In the genomic region with DNA sequence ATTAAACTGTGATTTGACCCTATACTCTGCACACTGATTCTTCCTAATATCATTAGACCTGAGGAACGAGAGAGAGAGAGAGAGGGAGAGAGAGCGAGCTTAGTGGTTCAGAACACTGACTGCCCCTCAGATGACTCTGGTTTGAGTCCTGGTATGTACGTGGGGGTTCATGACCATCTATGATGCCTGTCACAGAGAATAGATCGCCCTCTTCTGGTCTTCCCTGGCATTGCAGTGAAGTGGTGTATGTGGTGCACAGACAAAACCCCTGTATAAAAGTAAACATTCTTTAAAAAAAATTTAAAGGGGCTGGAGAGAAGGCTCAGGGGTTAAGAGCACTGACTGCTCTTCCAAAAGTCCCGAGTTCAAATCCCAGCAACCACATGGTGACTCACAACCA, we compare ENCODE assay signal across 8 mouse cellular contexts.
DNase-seq lines count a peak whose midpoint lies in the region; ATAC-seq and TF ChIP-seq lines count a peak whose summit lies in the region.

No protein-coding gene starts in this region.

- WGBS in hindbrain, embryonic 10.5 days: 42% methylated on average over 5 of the region's 5 CpGs
- WGBS in hindbrain, embryonic 16.5 days: 42% methylated on average over 5 of the region's 5 CpGs
- WGBS in midbrain, embryonic 16.5 days: 46% methylated on average over 5 of the region's 5 CpGs

- H3K9ac ChIP-seq in hindbrain, embryonic 16.5 days (ENCODE audit: low read depth, low read length): no peak overlapping the region
- H3K9ac ChIP-seq in ES-Bruce4 (ENCODE audit: low read depth, poor library complexity, severe bottlenecking): no peak overlapping the region
- no peak overlapping the region for H3K9ac ChIP-seq in midbrain, embryonic 16.5 days (ENCODE audit: low read depth, low read length)

- TF ChIP-seq CTCF in ES-Bruce4 (IDR thresholded peaks at IDR 0.05; ENCODE audit: low read depth, low read length): peak; percentile 44
- peak; percentile 79 for TF ChIP-seq CTCF in layer of hippocampus, adult 2 months (conservative IDR thresholded peaks at IDR 0.05)

- peak; percentile 69 for DNase-seq in hindbrain, embryonic 10.5 days (ENCODE audit: low spot score)
- peak; percentile 40 to 41 for DNase-seq in frontal cortex, postnatal 36 days (ENCODE audit: low spot score in 2 of 2)
- peak in 1 of 2 experiments; percentile 67 for DNase-seq in layer of hippocampus, adult 2 months (ENCODE audit: low spot score in 2 of 2)
- DNase-seq in urinary bladder, adult 18-20 months (ENCODE audit: low spot score in 2 of 2): no peak

- H3K27ac ChIP-seq in hindbrain, embryonic 10.5 days: no peak overlapping the region
- no peak overlapping the region for H3K27ac ChIP-seq in hindbrain, embryonic 16.5 days (ENCODE audit: low read depth, low read length)
- H3K27ac ChIP-seq in ES-Bruce4 (ENCODE audit: insufficient read depth, low read length): no peak overlapping the region
- H3K27ac ChIP-seq in layer of hippocampus, adult 2 months: no peak overlapping the region
- H3K27ac ChIP-seq in midbrain, embryonic 16.5 days (ENCODE audit: low read length): no peak overlapping the region

- TF ChIP-seq POLR2A in ES-Bruce4 (IDR thresholded peaks at IDR 0.05; ENCODE audit: insufficient read depth, low read length): no peak

- no peak for ATAC-seq in hindbrain, embryonic 16.5 days
- ATAC-seq in cerebellum, adult (ENCODE audit: insufficient number of reproducible peaks, low FRiP score, low TSS enrichment): peak; percentile 55
- ATAC-seq in midbrain, embryonic 16.5 days: 0 out of 2 replicates have a peak, but pooled peaks have one; percentile 39

- no peaks in the 10 kb centered on the region for H3K27me3 ChIP-seq in hindbrain, embryonic 10.5 days (ENCODE audit: insufficient read depth, poor library complexity, severe bottlenecking)
- no peaks in the 10 kb centered on the region for H3K27me3 ChIP-seq in hindbrain, embryonic 16.5 days (replicated peaks; ENCODE audit: control insufficient read depth, insufficient read depth, low read length)
- no peaks in the 10 kb centered on the region for H3K27me3 ChIP-seq in ES-Bruce4 (ENCODE audit: control insufficient read depth, insufficient read depth, low read length, poor library complexity, severe bottlenecking)
- no peaks in the 10 kb centered on the region for H3K27me3 ChIP-seq in midbrain, embryonic 16.5 days (ENCODE audit: control insufficient read depth, insufficient read depth, low read depth, low read length)

- H3K9me3 ChIP-seq in hindbrain, embryonic 10.5 days: no peaks in the 10 kb centered on the region
- no peaks in the 10 kb centered on the region for H3K9me3 ChIP-seq in hindbrain, embryonic 16.5 days (ENCODE audit: control insufficient read depth, low read length)
- no peaks in the 10 kb centered on the region for H3K9me3 ChIP-seq in ES-Bruce4 (replicated peaks; ENCODE audit: control insufficient read depth, insufficient read depth, low read length, poor library complexity, severe bottlenecking)
- H3K9me3 ChIP-seq in midbrain, embryonic 16.5 days (replicated peaks; ENCODE audit: control insufficient read depth, low read length, poor library complexity, severe bottlenecking): no peaks in the 10 kb centered on the region

- H3K36me3 ChIP-seq in hindbrain, embryonic 10.5 days: 0 out of 2 replicates have a peak, but pooled peaks cover 3% of the 10 kb centered on the region
- H3K36me3 ChIP-seq in hindbrain, embryonic 16.5 days (ENCODE audit: control insufficient read depth, insufficient read depth, low read length): no peaks in the 10 kb centered on the region
- no peaks in the 10 kb centered on the region for H3K36me3 ChIP-seq in ES-Bruce4 (ENCODE audit: control insufficient read depth, insufficient read depth, low read length, poor library complexity, severe bottlenecking)
- no peaks in the 10 kb centered on the region for H3K36me3 ChIP-seq in midbrain, embryonic 16.5 days (ENCODE audit: control insufficient read depth, insufficient read depth, low read length)

- H3K4me1 ChIP-seq in hindbrain, embryonic 10.5 days (replicated peaks): no peaks in the 10 kb centered on the region
- no peaks in the 10 kb centered on the region for H3K4me1 ChIP-seq in hindbrain, embryonic 16.5 days (ENCODE audit: control insufficient read depth, insufficient read depth, low read depth, low read length)
- no peaks in the 10 kb centered on the region for H3K4me1 ChIP-seq in ES-Bruce4 (ENCODE audit: control insufficient read depth, insufficient read depth, low read length)
- H3K4me1 ChIP-seq in midbrain, embryonic 16.5 days (ENCODE audit: control insufficient read depth, insufficient read depth, low read length): no peaks in the 10 kb centered on the region

- H3K4me3 ChIP-seq in hindbrain, embryonic 10.5 days: no peak overlapping the region
- no peak overlapping the region for H3K4me3 ChIP-seq in hindbrain, embryonic 16.5 days (ENCODE audit: low read length)
- no peak overlapping the region for H3K4me3 ChIP-seq in ES-Bruce4 (ENCODE audit: low read depth, low read length)
- H3K4me3 ChIP-seq in layer of hippocampus, adult 2 months: no peak overlapping the region
- H3K4me3 ChIP-seq in midbrain, embryonic 16.5 days (ENCODE audit: low read depth, low read length): no peak overlapping the region

- no peak for TF ChIP-seq EP300 in ES-Bruce4 (IDR thresholded peaks at IDR 0.05; ENCODE audit: insufficient read depth, low read depth, low read length)

- H3K4me2 ChIP-seq in hindbrain, embryonic 16.5 days (ENCODE audit: low read length): no peak overlapping the region
- H3K4me2 ChIP-seq in midbrain, embryonic 16.5 days (ENCODE audit: low read length): no peak overlapping the region

Comparison
In these comparisons a context has a peak if more than half of its experiments do, and no peak if none do; other contexts are left out.
1. DNase-seq: peak in hindbrain, embryonic 10.5 days (single experiment) and frontal cortex, postnatal 36 days (2 of 2); none in urinary bladder, adult 18-20 months (0 of 2).